Mouse (Mus musculus) hindbrain, postnatal 0 days (tissue): ENCODE results near the gene Spata31d1d. TPM values are rescaled to one million over a fixed set of nuclear protein-coding genes. Genes with fewer than 3 reads are reported as not detected.
"Not testable (repeated sequence)": the region's sequence is repeated elsewhere in the genome, so short reads cannot be mapped to it uniquely, and the experiment has no call there.

Source experiments
- ATAC-seq: fragments of 200-750 bp; cut with Nextera tagmentation; 2 replicates; pipeline ENCODE4 v1.8.0; 2017; ENCODE audit warnings: mild to moderate bottlenecking, moderate TSS enrichment, moderate library complexity
- DNase-seq: peaks from one replicate; pipeline ENCODE4 v3.0.0-alpha.2; 2015; ENCODE audit warnings: low spot score
- H3K27ac ChIP-seq: fragments of 300-500 bp; sonication (generic); 2 replicates; pipeline ENCODE4 v1.5.1; 2014; ENCODE audit warnings: mild to moderate bottlenecking
- H3K27me3 ChIP-seq: fragments of 300-500 bp; sonication (generic); 2 replicates; pipeline ENCODE4 v1.6.1; 2014; ENCODE audit warnings: low read length, mixed read lengths; ENCODE audit not compliant: insufficient read depth
- H3K36me3 ChIP-seq: fragments of 300-500 bp; sonication (generic); 2 replicates; pipeline ENCODE4 v1.6.1; 2014; ENCODE audit warnings: low read length, mixed read lengths; ENCODE audit not compliant: insufficient read depth
- H3K4me1 ChIP-seq: fragments of 300-500 bp; sonication (generic); 2 replicates; pipeline ENCODE4 v1.6.1; 2014; ENCODE audit warnings: antibody characterized with exemption, low read length, mixed read lengths; ENCODE audit not compliant: insufficient read depth
- H3K4me2 ChIP-seq: fragments of 300-500 bp; sonication (generic); 2 replicates; pipeline ENCODE4 v1.6.1; 2014; ENCODE audit warnings: low read depth, mild to moderate bottlenecking, low read length, moderate library complexity, mixed read lengths
- H3K4me3 ChIP-seq: fragments of 300-500 bp; sonication (generic); 2 replicates; pipeline ENCODE4 v1.5.1; 2014; ENCODE audit warnings: low read length
- H3K9ac ChIP-seq: fragments of 300-500 bp; sonication (generic); replicated peaks from 2 replicates; pipeline ENCODE4 v1.6.1; 2014; ENCODE audit warnings: mild to moderate bottlenecking, low read length, moderate library complexity, mixed read lengths
- H3K9me3 ChIP-seq: fragments of 300-500 bp; sonication (generic); 2 replicates; pipeline ENCODE4 v1.6.1; 2016; ENCODE audit warnings: low read length, mixed read lengths
- CTCF ChIP-seq: IDR thresholded peaks from 2 replicates; pipeline ENCODE4 v1.5.1; 2016; ENCODE audit warnings: antibody characterized with exemption, control low read depth, low read depth
- WGBS: fragments of 180-500 bp; shearing (Covaris S2); extraction: QIAGEN DNeasy Blood & Tissue Kit; methylation state at CpG from one replicate; pipeline ENCODE4 v1.1.7; 2014; 5-methylcytosine and 5-hydroxymethylcytosine counted together
- polyA plus RNA-seq: library from polyadenylated mRNA; unstranded; fragments of >200 nt; fragmentation: Nextera tagmentation; extraction: Ambion mirVana; gene quantifications from 2 replicates; pipeline ENCODE4 v1.2.1, GENCODE M21; 2015
- total RNA-seq: library from RNA; depleted of rRNA; stranded (reverse); fragments of >200 nt; gene quantifications from 2 replicates; pipeline ENCODE4 v1.2.3, GENCODE M21; 2014

The Spata31d1d gene
- total and polyA plus RNA-seq, 2 experiments from 2014 or later = not detected

- ATAC-seq (no peak), DNase-seq (no peak)
- Histone ChIP-seq H3K9me3 (no peaks in the 10 kb centered on the region), H3K27me3 (no peaks in the 10 kb centered on the region), H3K36me3 (no peaks in the 10 kb centered on the region), H3K4me3 (no peak overlapping the region), H3K27ac (no peak overlapping the region), H3K4me1 (no peaks in the 10 kb centered on the region), H3K9ac (no peak overlapping the region), H3K4me2 (no peak overlapping the region)
- TF ChIP-seq CTCF = no peak
- WGBS = 37% methylated on average over 3 of the region's 3 CpGs
These were observed 17.8 kb downstream of the Spata31d1d start for GRCm38 (mm10) chr13:59713710-59714109.

- not testable (repeated sequence) for H3K27ac ChIP-seq, H3K27me3 ChIP-seq, H3K4me1 ChIP-seq, H3K4me3 ChIP-seq, H3K9me3 ChIP-seq, H3K9ac ChIP-seq, H3K36me3 ChIP-seq, DNase-seq, ATAC-seq, H3K4me2 ChIP-seq
- WGBS = 70% methylated on average over 3 of the region's 3 CpGs
These were observed 19.6 kb downstream of the Spata31d1d start, which contains the start of gene Spata31d1b for GRCm38 (mm10) chr13:59711984-59712383. Gene Spata31d1b, plus strand, starts transcription at chr13:59712284.

GRCm38 (mm10) chr13:59710230-59710629 is 21.3 kb downstream of the Spata31d1d start, which contains the start of gene Spata31d1a:
Gene Spata31d1a, minus strand, starts transcription at chr13:59710330.
- no peak within 1 kb of the TSS for H3K27ac ChIP-seq
- no peaks in the 10 kb centered on the region for H3K9me3 ChIP-seq
- H3K4me1 ChIP-seq = no peaks in the 10 kb centered on the region
- DNase-seq = no peak
- WGBS = 90% methylated on average over 15 of the region's 15 CpGs
- no peaks in the 10 kb centered on the region for H3K27me3 ChIP-seq
- no peak for TF ChIP-seq CTCF
- no peaks in the 10 kb centered on the region for H3K36me3 ChIP-seq
- no peak within 1 kb of the TSS for H3K4me3 ChIP-seq
- H3K9ac ChIP-seq = no peak within 1 kb of the TSS
- H3K4me2 ChIP-seq = no peak within 1 kb of the TSS
- ATAC-seq = no peak

GRCm38 (mm10) chr13:59704562-59704961 is 27.0 kb downstream of the Spata31d1d start:
- ATAC-seq = peak; percentile 56; the same call in 1 of the 2 replicates
- TF ChIP-seq CTCF = peak; percentile 58
- H3K9me3 ChIP-seq = no peaks in the 10 kb centered on the region
- no peaks in the 10 kb centered on the region for H3K36me3 ChIP-seq
- H3K9ac ChIP-seq = no peak overlapping the region
- no peaks in the 10 kb centered on the region for H3K4me1 ChIP-seq
- DNase-seq = peak; percentile 22
- H3K27ac ChIP-seq = no peak overlapping the region
- H3K27me3 ChIP-seq = no peaks in the 10 kb centered on the region
- H3K4me3 ChIP-seq = no peak overlapping the region
- WGBS = 55% methylated on average over 12 of the region's 12 CpGs
- H3K4me2 ChIP-seq = no peak overlapping the region

GRCm38 (mm10) chr13:59703514-59703913 is 28.0 kb downstream of the Spata31d1d start:
- Histone ChIP-seq H3K27ac (no peak overlapping the region), H3K4me2 (no peak overlapping the region), H3K36me3 (no peaks in the 10 kb centered on the region), H3K9me3 (no peaks in the 10 kb centered on the region), H3K27me3 (no peaks in the 10 kb centered on the region), H3K9ac (no peak overlapping the region), H3K4me1 (no peaks in the 10 kb centered on the region), H3K4me3 (no peak overlapping the region)
- ATAC-seq (no peak), DNase-seq (no peak)
- no peak for TF ChIP-seq CTCF
- WGBS = 86% methylated on average over 12 of the region's 12 CpGs

- H3K4me1 ChIP-seq = not testable (repeated sequence)
- 52% methylated on average over 1 of the region's 1 CpGs for WGBS
These were observed 31.4 kb downstream of the Spata31d1d start for GRCm38 (mm10) chr13:59700137-59700536.

GRCm38 (mm10) chr13:59699131-59699530 is 32.4 kb downstream of the Spata31d1d start:
- TF ChIP-seq CTCF = no peak
- Histone ChIP-seq H3K4me2 (no peak overlapping the region), H3K4me3 (no peak overlapping the region), H3K9me3 (no peaks in the 10 kb centered on the region), H3K9ac (no peak overlapping the region), H3K27ac (no peak overlapping the region), H3K36me3 (no peaks in the 10 kb centered on the region), H3K4me1 (no peaks in the 10 kb centered on the region), H3K27me3 (no peaks in the 10 kb centered on the region)
- 87% methylated on average over 8 of the region's 8 CpGs for WGBS
- DNase-seq (no peak), ATAC-seq (no peak)

More at GRCm38 (mm10) chr13:59700137-59700536, 31.4 kb downstream of the Spata31d1d start:
- not testable (repeated sequence) for H3K4me3 ChIP-seq, H3K9ac ChIP-seq, ATAC-seq, H3K27me3 ChIP-seq, H3K27ac ChIP-seq, DNase-seq, H3K9me3 ChIP-seq, H3K36me3 ChIP-seq, H3K4me2 ChIP-seq
